Mouse (Mus musculus): ENCODE data around the gene Arhgap32. TPM values are rescaled to one million over a fixed set of nuclear protein-coding genes. Genes with fewer than 3 reads are reported as not detected.

The Arhgap32 gene
- polyA plus RNA-seq, 1 experiment from 2014 or later: 16.6 TPM

DNA sequence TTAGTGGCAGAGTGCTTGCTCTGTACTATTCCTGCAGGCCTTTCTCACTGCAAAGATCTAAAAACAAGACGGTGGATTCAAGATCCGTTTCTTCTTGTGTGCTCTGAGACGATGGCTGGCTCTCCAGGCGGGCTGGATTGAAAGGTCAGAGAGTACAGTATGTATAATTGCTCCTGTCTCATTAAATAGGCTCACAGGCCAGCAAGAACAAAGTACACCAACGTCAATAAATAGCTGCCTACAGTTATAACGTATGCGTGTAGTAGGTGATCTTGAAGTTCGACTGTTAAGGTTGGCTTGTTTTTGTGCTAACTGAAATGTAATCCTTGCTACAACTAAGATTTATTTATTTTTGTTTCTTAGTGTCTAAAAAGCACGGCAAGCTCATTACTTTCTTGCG lies 123.0 kb downstream of the Arhgap32 start:
- WGBS: 83% methylated on average over 10 of the region's 10 CpGs
- Histone ChIP-seq H3K4me2 (replicated peaks) (no peak overlapping the region), H3K4me1 (replicated peaks; ENCODE audit: control insufficient read depth, insufficient read depth, low read length) (no peaks in the 10 kb centered on the region), H3K36me3 (replicated peaks; ENCODE audit: control insufficient read depth, insufficient read depth) (no peaks in the 10 kb centered on the region; the same call in 1 of the 2 replicates), H3K9me3 (ENCODE audit: control insufficient read depth, low read length) (no peaks in the 10 kb centered on the region), H3K27ac (no peak overlapping the region), H3K4me3 (replicated peaks; ENCODE audit: low read length) (no peak overlapping the region), H3K9ac (no peak overlapping the region), H3K27me3 (ENCODE audit: control insufficient read depth, insufficient read depth, low read length) (no peaks in the 10 kb centered on the region)
- ATAC-seq (ENCODE audit: low FRiP score): no peak
- no peak for DNase-seq (ENCODE audit: low spot score)

DNA sequence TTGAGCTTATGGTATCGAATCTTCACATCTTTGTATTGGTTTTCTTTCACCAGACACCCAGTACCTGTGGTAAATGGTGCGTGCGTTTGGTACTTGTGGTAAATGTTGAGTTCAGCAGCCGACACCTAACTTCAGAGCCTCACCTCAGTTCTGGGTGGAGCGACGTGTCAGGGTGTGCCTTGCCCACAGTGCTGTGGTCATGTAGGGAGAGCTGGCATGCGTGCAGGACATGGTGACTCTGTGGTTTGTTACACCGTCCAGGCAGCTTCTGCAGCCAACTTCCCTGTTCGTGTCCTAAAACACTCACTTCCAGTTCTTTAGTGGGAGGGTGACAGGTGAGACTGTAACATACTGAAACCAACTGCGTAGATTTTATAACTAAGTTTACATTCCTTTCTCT lies 123.5 kb downstream of the Arhgap32 start:
- DNase-seq (ENCODE audit: low spot score) (no peak), ATAC-seq (ENCODE audit: low FRiP score) (no peak)
- no peaks in the 10 kb centered on the region for H3K4me1 ChIP-seq (replicated peaks; ENCODE audit: control insufficient read depth, insufficient read depth, low read length)
- H3K4me3 ChIP-seq (replicated peaks; ENCODE audit: low read length): no peak overlapping the region
- H3K4me2 ChIP-seq (replicated peaks): no peak overlapping the region
- H3K27me3 ChIP-seq (ENCODE audit: control insufficient read depth, insufficient read depth, low read length): no peaks in the 10 kb centered on the region
- H3K27ac ChIP-seq: no peak overlapping the region
- no peak overlapping the region for H3K9ac ChIP-seq
- WGBS: 97% methylated on average over 10 of the region's 10 CpGs
- H3K9me3 ChIP-seq (ENCODE audit: control insufficient read depth, low read length): no peaks in the 10 kb centered on the region
- no peaks in the 10 kb centered on the region; the same call in 1 of the 2 replicates for H3K36me3 ChIP-seq (replicated peaks; ENCODE audit: control insufficient read depth, insufficient read depth)

DNA sequence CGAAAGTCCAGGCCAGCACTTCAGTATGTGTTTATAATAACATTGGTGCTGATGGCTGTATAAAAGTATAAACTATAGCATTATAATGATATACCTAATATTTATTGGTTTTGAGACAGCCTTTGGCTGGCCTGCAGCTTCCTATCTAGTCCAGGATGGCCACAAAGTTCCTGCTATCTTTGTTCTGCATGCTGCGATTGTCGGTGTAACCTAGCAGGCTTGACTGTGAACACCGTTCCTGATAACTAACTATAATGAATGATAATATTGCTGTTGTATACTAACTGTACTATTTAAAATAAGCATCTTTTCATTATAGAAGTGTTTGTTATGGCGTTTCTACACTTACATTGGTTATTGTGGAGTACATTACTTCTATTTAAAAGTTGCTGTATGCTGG lies 124.5 kb downstream of the Arhgap32 start:
- Histone ChIP-seq H3K27me3 (ENCODE audit: control insufficient read depth, insufficient read depth, low read length) (no peaks in the 10 kb centered on the region), H3K4me1 (replicated peaks; ENCODE audit: control insufficient read depth, insufficient read depth, low read length) (no peaks in the 10 kb centered on the region), H3K36me3 (replicated peaks; ENCODE audit: control insufficient read depth, insufficient read depth) (no peaks in the 10 kb centered on the region; the same call in 1 of the 2 replicates), H3K4me2 (replicated peaks) (no peak overlapping the region), H3K9ac (no peak overlapping the region), H3K9me3 (ENCODE audit: control insufficient read depth, low read length) (no peaks in the 10 kb centered on the region), H3K4me3 (replicated peaks; ENCODE audit: low read length) (no peak overlapping the region), H3K27ac (no peak overlapping the region)
- DNase-seq (ENCODE audit: low spot score): no peak
- WGBS: 95% methylated on average over 5 of the region's 5 CpGs
- ATAC-seq (ENCODE audit: low FRiP score): no peak

DNA sequence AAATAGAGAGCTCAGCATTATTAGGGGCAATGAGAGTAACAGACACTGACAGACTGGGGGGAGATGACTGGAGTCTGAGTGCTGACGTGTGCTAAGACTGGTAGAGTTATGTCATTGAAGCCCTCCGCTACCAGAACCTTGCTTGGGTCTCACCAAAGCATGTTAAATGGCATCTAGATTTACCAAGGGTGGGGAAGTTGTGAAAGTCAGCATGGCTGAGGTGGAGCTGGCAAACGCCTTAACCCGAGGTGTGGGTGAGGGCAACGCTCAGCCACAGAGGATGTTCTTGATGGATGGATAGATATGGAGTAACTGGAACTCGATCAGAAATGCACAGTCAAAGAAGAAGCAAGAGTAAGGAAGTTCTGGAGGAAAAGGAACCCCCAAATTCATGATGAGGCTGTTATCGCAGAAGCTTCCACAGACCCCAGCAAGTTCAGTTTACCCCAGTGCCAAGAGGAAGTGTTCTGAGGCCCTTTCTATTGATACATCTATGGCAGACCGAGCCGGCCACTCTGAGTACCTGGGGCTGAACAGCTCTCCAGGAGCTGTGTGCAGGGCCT lies 125.8 kb downstream of the Arhgap32 start:
- H3K9me3 ChIP-seq (ENCODE audit: control insufficient read depth, low read length): no peaks in the 10 kb centered on the region
- no peak overlapping the region for H3K9ac ChIP-seq
- H3K36me3 ChIP-seq (replicated peaks; ENCODE audit: control insufficient read depth, insufficient read depth): peaks cover 1% of the 10 kb centered on the region; the same call in 1 of the 2 replicates
- no peak for DNase-seq (ENCODE audit: low spot score)
- WGBS: 89% methylated on average over 9 of the region's 9 CpGs
- no peak overlapping the region for H3K4me2 ChIP-seq (replicated peaks)
- no peaks in the 10 kb centered on the region for H3K27me3 ChIP-seq (ENCODE audit: control insufficient read depth, insufficient read depth, low read length)
- no peak overlapping the region for H3K4me3 ChIP-seq (replicated peaks; ENCODE audit: low read length)
- no peak for ATAC-seq (ENCODE audit: low FRiP score)
- H3K4me1 ChIP-seq (replicated peaks; ENCODE audit: control insufficient read depth, insufficient read depth, low read length): peaks cover 10% of the 10 kb centered on the region; the same call in 1 of the 2 replicates
- H3K27ac ChIP-seq: no peak overlapping the region

DNA sequence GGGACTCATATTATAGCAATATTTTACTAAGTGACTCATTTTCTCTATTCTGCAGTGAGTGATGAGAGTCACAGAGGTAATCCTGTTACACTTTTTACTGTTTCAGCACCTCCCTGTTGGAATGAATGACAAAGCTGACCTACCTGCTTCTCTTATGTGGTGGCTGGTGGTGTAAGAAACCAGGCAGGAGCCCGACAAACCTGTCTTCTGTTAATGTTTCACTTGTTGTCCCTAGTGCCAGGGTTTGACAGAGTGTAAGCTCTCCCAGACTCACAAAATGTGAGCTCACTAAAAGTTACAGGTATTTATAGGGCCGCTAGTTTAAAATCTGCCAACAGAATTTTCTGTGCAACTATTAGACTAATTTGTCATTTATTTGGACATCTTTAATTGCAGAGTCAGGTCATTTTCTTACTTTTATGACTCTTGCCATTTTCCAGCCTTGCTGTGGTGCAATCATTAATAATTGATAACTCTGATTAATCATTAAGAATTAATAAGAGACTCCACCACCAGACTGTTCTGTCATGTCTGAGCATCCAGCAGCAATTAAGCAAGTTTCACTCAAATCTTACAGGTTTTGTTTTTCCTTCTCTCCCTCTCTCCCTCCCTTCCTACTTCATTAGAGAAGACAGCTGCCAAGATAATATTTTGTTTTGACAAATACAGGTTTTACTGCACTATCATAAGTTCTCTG lies 127.1 kb downstream of the Arhgap32 start:
- no peak for ATAC-seq (ENCODE audit: low FRiP score)
- peaks cover 10% of the 10 kb centered on the region; the same call in 1 of the 2 replicates for H3K4me1 ChIP-seq (replicated peaks; ENCODE audit: control insufficient read depth, insufficient read depth, low read length)
- WGBS: 69% methylated on average over 2 of the region's 2 CpGs
- H3K9me3 ChIP-seq (ENCODE audit: control insufficient read depth, low read length): no peaks in the 10 kb centered on the region
- no peak overlapping the region for H3K4me3 ChIP-seq (replicated peaks; ENCODE audit: low read length)
- no peak overlapping the region for H3K27ac ChIP-seq
- H3K36me3 ChIP-seq (replicated peaks; ENCODE audit: control insufficient read depth, insufficient read depth): peaks cover 10% of the 10 kb centered on the region
- no peaks in the 10 kb centered on the region for H3K27me3 ChIP-seq (ENCODE audit: control insufficient read depth, insufficient read depth, low read length)
- H3K9ac ChIP-seq: no peak overlapping the region
- H3K4me2 ChIP-seq (replicated peaks): no peak overlapping the region
- no peak for DNase-seq (ENCODE audit: low spot score)

DNA sequence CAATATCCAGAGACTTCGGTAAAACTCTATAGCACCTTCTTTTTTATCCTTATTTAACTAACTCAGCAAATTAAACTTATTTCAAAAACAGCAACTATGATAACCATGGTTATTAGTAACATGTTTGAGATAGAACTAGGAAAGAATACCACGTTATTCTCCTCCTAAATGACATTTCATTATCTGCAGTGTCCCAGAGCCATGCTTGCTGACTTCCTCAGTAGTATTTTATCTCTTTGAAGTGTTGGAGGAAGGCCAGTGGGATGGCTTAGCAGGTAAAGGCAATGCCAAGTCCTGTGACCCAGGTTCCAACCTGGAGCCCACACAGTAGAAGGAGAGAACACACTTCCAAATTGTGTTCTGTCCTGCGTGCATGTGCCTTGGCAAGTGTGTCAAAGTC lies 129.3 kb downstream of the Arhgap32 start:
- Histone ChIP-seq H3K4me3 (replicated peaks; ENCODE audit: low read length) (no peak overlapping the region), H3K9me3 (ENCODE audit: control insufficient read depth, low read length) (no peaks in the 10 kb centered on the region), H3K36me3 (replicated peaks; ENCODE audit: control insufficient read depth, insufficient read depth) (peaks cover 27% of the 10 kb centered on the region), H3K27me3 (ENCODE audit: control insufficient read depth, insufficient read depth, low read length) (no peaks in the 10 kb centered on the region), H3K9ac (no peak overlapping the region), H3K4me2 (replicated peaks) (no peak overlapping the region), H3K4me1 (replicated peaks; ENCODE audit: control insufficient read depth, insufficient read depth, low read length) (peaks cover 10% of the 10 kb centered on the region; the same call in 1 of the 2 replicates), H3K27ac (no peak overlapping the region)
- ATAC-seq (ENCODE audit: low FRiP score) (no peak), DNase-seq (ENCODE audit: low spot score) (no peak)
- WGBS: 90% methylated on average over 3 of the region's 3 CpGs

DNA sequence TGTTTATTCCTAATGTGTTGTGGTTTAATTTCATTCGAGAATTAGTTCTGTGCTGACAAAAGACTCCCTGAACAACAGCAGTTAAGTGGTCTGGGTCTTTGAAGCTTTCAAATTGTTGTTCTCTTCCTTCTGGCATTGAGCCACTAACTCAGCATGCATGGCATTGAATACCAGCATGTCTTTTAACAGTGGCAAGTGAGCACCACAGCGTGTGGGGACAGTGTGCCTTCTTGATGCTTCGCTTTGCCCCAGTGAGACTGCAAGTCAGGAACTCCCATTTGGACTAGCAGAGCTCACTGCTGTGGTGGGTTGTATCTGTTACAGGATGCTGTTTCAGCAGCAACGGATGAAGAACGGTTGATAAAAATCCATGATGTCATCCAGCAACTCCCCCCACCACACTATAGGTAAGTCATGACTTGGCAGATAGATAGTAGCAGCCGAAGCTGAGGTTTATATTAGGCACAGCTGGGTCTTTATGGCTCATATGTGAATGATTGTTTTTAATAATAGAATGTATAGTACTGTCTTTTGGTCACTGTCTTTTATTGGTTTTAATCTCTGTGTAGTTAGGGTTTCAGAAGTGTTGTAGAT lies 130.3 kb downstream of the Arhgap32 start:
- no peak overlapping the region for H3K4me3 ChIP-seq (replicated peaks; ENCODE audit: low read length)
- ATAC-seq (ENCODE audit: low FRiP score) (peak; percentile 24; the same call in 1 of the 2 replicates), DNase-seq (ENCODE audit: low spot score) (peak; percentile 43)
- peaks cover 10% of the 10 kb centered on the region; the same call in 1 of the 2 replicates for H3K4me1 ChIP-seq (replicated peaks; ENCODE audit: control insufficient read depth, insufficient read depth, low read length)
- no peak overlapping the region; the same call in 1 of the 2 replicates for H3K27ac ChIP-seq
- WGBS: 39% methylated on average over 6 of the region's 6 CpGs
- H3K36me3 ChIP-seq (replicated peaks; ENCODE audit: control insufficient read depth, insufficient read depth): peaks cover 36% of the 10 kb centered on the region
- H3K9me3 ChIP-seq (ENCODE audit: control insufficient read depth, low read length): no peaks in the 10 kb centered on the region
- H3K9ac ChIP-seq: no peak overlapping the region
- H3K4me2 ChIP-seq (replicated peaks): no peak overlapping the region
- H3K27me3 ChIP-seq (ENCODE audit: control insufficient read depth, insufficient read depth, low read length): no peaks in the 10 kb centered on the region

DNA sequence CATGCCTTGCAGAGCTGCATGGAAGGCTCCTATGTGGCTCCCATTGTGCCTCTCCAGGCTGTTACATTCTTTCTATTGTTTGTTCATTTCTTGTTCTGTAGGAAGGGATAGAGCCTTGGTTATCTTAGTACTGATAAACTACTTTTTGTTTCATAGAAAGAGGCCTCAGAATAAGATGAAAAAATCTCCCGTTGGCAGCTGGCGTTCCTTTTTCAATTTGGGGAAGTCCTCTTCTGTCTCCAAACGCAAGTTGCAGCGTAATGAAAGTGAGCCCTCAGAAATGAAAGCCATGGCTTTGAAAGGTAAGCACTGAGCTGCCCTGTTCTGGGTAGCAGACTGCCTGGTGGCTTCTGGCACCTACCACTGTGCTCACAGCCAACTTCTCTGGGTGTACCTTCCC lies 134.6 kb downstream of the Arhgap32 start:
- no peak overlapping the region for H3K27ac ChIP-seq
- H3K9me3 ChIP-seq (ENCODE audit: control insufficient read depth, low read length): no peaks in the 10 kb centered on the region
- no peak overlapping the region for H3K9ac ChIP-seq
- WGBS: 85% methylated on average over 4 of the region's 4 CpGs
- no peak overlapping the region for H3K4me2 ChIP-seq (replicated peaks)
- peaks cover 65% of the 10 kb centered on the region for H3K36me3 ChIP-seq (replicated peaks; ENCODE audit: control insufficient read depth, insufficient read depth)
- no peaks in the 10 kb centered on the region for H3K27me3 ChIP-seq (ENCODE audit: control insufficient read depth, insufficient read depth, low read length)
- ATAC-seq (ENCODE audit: low FRiP score): no peak
- H3K4me3 ChIP-seq (replicated peaks; ENCODE audit: low read length): no peak overlapping the region
- DNase-seq (ENCODE audit: low spot score): no peak
- peaks cover 10% of the 10 kb centered on the region; the same call in 1 of the 2 replicates for H3K4me1 ChIP-seq (replicated peaks; ENCODE audit: control insufficient read depth, insufficient read depth, low read length)

DNA sequence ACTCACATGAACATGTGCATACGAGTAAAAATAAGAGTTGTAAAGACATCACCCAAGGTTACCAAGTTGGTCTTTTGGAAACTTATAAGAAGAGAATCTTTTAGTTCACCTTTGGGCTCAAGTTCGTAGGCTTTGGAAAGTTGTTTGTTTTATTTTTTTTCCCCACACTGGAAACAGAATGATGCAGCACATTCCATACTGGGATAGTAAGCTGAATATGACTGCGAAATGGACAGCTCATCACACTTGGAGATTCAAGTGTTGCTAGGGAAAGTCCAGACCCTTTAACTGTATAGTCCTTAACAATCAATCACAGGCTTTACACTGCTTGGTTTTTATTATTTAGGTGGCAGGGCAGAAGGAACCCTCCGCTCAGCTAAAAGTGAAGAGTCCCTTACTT lies 137.8 kb downstream of the Arhgap32 start:
- no peaks in the 10 kb centered on the region for H3K9me3 ChIP-seq (ENCODE audit: control insufficient read depth, low read length)
- H3K27me3 ChIP-seq (ENCODE audit: control insufficient read depth, insufficient read depth, low read length): no peaks in the 10 kb centered on the region
- no peak overlapping the region for H3K9ac ChIP-seq
- ATAC-seq (ENCODE audit: low FRiP score) (no peak), DNase-seq (ENCODE audit: low spot score) (no peak)
- no peak overlapping the region for H3K4me3 ChIP-seq (replicated peaks; ENCODE audit: low read length)
- WGBS: 93% methylated on average over 4 of the region's 4 CpGs
- H3K36me3 ChIP-seq (replicated peaks; ENCODE audit: control insufficient read depth, insufficient read depth): peaks cover 83% of the 10 kb centered on the region
- no peak overlapping the region for H3K27ac ChIP-seq
- H3K4me2 ChIP-seq (replicated peaks): no peak overlapping the region
- H3K4me1 ChIP-seq (replicated peaks; ENCODE audit: control insufficient read depth, insufficient read depth, low read length): no peaks in the 10 kb centered on the region

All from hindbrain, embryonic 14.5 days (tissue).